Mouse (Mus musculus) E14TG2a.4 (cell line): ENCODE results near the gene Jakmip3.

ENCODE experiments used
- H3K27me3 ChIP-seq: 2 replicates; pipeline ENCODE4 v1.6.1; 2014; ENCODE audit warnings: low read length, control low read depth; ENCODE audit not compliant: insufficient read depth
- H3K36me3 ChIP-seq: 2 replicates; pipeline ENCODE4 v1.6.1; 2014; ENCODE audit warnings: low read length, control low read depth; ENCODE audit not compliant: insufficient read depth
- H3K4me1 ChIP-seq: replicated peaks from 2 replicates; pipeline ENCODE4 v1.6.1; 2014; ENCODE audit warnings: low read depth, low read length, control low read depth
- H3K4me3 ChIP-seq: replicated peaks from 2 replicates; pipeline ENCODE4 v1.5.1; 2014; ENCODE audit warnings: mild to moderate bottlenecking, low read length
- H3K9me3 ChIP-seq: 2 replicates; pipeline ENCODE4 v1.6.1; 2014; ENCODE audit warnings: low read length, control low read depth
- CTCF ChIP-seq: conservative IDR thresholded peaks from 2 replicates; pipeline ENCODE4 v1.5.1; 2014; ENCODE audit warnings: low read length
- NANOG ChIP-seq: IDR thresholded peaks from 2 replicates; pipeline ENCODE4 v1.6.1; 2014; ENCODE audit warnings: borderline replicate concordance, low read length, mixed read lengths
- POU5F1 ChIP-seq: IDR thresholded peaks from 2 replicates; pipeline ENCODE4 v1.6.1; 2014; ENCODE audit warnings: low read length, borderline replicate concordance

The Jakmip3 gene

DNA sequence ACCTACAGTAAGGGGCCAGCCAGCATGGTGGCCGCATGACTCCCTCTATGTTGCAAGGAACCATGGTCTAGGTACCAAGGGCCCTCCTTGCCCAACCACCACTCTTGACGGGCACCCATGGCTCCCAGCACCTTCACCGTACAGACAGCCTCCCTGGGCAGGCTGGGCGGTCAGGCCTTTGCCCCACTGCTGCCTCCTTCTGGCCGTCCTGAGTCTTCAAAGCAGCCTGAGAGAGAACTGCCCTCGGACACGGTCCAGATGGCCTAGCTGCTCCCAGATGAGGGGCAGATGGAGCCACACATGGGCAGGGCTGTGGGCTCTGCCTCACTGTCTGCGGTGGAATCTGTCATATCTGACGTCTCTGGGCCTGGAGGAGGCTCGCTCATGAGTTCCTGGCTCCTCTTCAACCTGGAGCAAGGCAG, 163.4 kb downstream of the Jakmip3 start:
- no peaks in the 10 kb centered on the region for H3K9me3 ChIP-seq
- no peak for TF ChIP-seq POU5F1
- TF ChIP-seq CTCF, result peak; percentile 16; the same call in 1 of the 2 replicates

DNA sequence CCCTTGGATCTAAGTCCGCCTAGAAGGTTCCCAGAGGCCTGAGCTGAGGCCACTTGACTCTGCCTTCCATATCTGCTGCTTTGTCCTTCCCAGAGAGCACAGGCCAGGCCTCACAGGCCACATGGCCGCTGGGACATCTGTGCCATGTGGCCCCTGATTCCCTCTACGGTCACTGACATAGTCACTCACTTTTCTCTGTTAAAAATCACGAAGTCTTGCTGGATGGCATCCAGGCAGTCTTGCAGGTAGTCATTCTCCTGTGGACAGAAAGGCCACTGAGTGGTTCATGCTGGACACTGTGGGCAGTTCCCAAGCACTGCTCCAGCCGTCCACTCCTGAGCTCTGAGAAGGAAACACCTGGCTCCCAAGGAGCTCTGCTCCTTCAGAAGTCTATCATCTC, 164.5 kb downstream of the Jakmip3 start:
- no peaks in the 10 kb centered on the region for H3K4me1 ChIP-seq
- H3K27me3 ChIP-seq, result peaks cover 17% of the 10 kb centered on the region
- H3K4me3 ChIP-seq, result no peak overlapping the region
- no peak for TF ChIP-seq POU5F1
- TF ChIP-seq NANOG, result no peak
- no peak for TF ChIP-seq CTCF
- H3K36me3 ChIP-seq, result no peaks in the 10 kb centered on the region
- no peaks in the 10 kb centered on the region for H3K9me3 ChIP-seq

More for the DNA sequence above, 163.4 kb downstream of the Jakmip3 start:
- Histone ChIP-seq H3K4me3 (no peak overlapping the region), H3K4me1 (no peaks in the 10 kb centered on the region), H3K27me3 (peaks cover 21% of the 10 kb centered on the region), H3K36me3 (no peaks in the 10 kb centered on the region)

DNA sequence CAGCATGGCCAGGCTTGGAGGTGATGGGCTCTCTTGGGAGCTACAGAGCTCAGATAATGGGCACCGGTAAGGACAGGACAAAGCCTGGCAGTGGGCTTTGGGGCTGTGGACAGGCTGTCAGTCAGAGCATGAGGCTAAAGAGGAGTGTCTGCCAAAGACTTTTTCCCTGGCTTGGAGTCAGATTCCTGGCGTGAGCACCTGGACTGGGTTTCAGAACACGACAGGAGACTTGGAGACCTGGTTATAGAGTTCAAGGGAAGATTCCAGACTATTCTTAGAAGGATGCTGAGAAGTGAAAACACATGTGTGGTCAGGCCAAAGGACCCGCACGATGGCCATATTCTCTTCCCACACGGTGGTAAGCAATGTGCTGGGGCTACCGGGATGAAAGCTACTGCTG, 165.2 kb downstream of the Jakmip3 start:
- Histone ChIP-seq H3K36me3 (no peaks in the 10 kb centered on the region), H3K27me3 (peaks cover 17% of the 10 kb centered on the region), H3K9me3 (no peaks in the 10 kb centered on the region), H3K4me1 (no peaks in the 10 kb centered on the region), H3K4me3 (no peak overlapping the region)
- TF ChIP-seq NANOG (no peak), CTCF (no peak), POU5F1 (no peak)

DNA sequence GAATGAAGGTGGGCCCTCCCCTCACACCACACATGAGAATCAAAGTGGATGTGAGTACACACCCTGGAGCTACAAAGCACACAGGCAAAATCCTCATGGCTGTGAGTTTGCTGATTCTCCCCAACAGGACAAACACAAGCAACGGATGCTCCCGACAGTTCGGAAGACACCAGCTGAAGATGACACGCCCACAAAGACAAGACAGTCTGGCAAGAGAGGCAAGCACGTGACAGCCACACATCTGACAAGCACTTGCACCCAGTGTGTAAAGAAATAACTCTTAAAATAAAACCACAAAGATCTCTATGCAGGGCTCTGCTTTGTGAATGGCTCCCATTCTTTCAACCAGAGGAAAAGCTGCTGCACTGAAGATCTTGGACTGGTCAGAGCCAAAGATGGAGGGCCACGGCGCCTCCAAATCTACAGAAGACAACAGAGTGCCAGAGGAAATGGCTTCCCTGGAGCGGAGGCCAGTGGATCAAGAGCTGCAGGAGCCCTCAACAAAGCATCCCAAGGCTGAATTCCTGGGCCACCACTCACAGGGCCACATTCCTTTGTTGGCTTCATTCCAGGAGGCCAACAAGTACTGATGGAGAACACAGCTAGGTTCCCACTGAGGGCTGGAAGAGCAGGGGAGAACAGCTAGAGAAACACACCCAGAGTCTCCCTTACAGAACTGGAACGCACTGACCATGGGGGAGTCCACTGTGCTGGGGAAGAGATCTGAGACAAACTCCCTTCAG, 167.5 kb downstream of the Jakmip3 start:
- Histone ChIP-seq H3K36me3 (no peaks in the 10 kb centered on the region), H3K4me3 (no peak overlapping the region), H3K27me3 (peaks cover 20% of the 10 kb centered on the region), H3K4me1 (no peaks in the 10 kb centered on the region), H3K9me3 (no peaks in the 10 kb centered on the region)
- TF ChIP-seq CTCF (no peak), POU5F1 (no peak), NANOG (no peak)

- Histone ChIP-seq H3K36me3 (no peaks in the 10 kb centered on the region), H3K4me1 (no peaks in the 10 kb centered on the region), H3K27me3 (peaks cover 36% of the 10 kb centered on the region), H3K9me3 (no peaks in the 10 kb centered on the region), H3K4me3 (no peak overlapping the region)
- TF ChIP-seq NANOG (no peak), POU5F1 (no peak), CTCF (peak; percentile 75)
Observed at GRCm38 (mm10) chr7:139119152-139119774, 178.7 kb downstream of the Jakmip3 start.

DNA sequence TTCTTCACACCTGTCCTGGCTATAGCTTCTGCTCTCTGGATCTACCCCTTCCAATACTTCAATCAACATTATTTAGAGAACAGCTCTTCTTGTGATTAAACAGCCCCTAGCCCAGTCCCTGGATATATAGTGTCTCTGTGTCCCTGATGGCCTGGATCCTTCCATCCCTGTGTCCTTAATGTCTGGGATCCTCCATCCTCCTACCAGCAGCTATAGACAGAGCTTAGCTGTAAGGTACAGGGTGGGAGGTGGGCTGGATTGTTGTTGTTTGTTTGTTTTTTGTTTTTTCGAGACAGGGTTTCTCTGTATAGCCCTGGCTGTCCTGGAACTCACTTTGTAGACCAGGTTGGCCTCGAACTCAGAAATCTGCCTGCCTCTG, 179.2 kb downstream of the Jakmip3 start:
- no peaks in the 10 kb centered on the region for H3K9me3 ChIP-seq
- H3K27me3 ChIP-seq, result peaks cover 36% of the 10 kb centered on the region
- no peaks in the 10 kb centered on the region for H3K36me3 ChIP-seq
- H3K4me1 ChIP-seq, result no peaks in the 10 kb centered on the region
- no peak for TF ChIP-seq NANOG
- no peak for TF ChIP-seq POU5F1
- TF ChIP-seq CTCF, result no peak
- H3K4me3 ChIP-seq, result no peak overlapping the region

DNA sequence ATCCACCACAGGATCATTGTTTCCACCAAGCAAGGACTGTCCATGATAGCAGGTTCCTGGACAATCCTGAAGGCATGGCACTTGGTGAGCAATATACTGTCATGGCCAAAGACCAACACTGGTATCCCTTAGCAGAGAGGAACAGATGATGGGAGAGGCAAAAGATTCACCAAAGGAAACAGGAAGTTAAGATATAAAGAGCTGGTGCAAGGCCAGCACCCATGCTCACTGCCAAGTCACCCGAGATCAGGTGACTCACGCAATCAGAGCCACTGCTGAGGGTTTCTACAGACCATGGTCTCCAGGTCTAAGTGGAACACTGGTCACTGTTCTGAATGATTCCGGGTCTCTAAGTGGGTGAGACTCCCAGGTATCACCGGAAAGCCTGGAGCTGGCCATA, 185.4 kb downstream of the Jakmip3 start:
- peaks cover 6% of the 10 kb centered on the region; the same call in 1 of the 2 replicates for H3K9me3 ChIP-seq
- no peak overlapping the region for H3K4me3 ChIP-seq
- TF ChIP-seq POU5F1 (no peak), CTCF (no peak), NANOG (no peak)
- no peaks in the 10 kb centered on the region for H3K36me3 ChIP-seq
- H3K4me1 ChIP-seq, result no peaks in the 10 kb centered on the region
- H3K27me3 ChIP-seq, result peaks cover 68% of the 10 kb centered on the region

- TF ChIP-seq CTCF (no peak), NANOG (no peak), POU5F1 (no peak)
- H3K27me3 ChIP-seq, result peaks cover 69% of the 10 kb centered on the region
- H3K36me3 ChIP-seq, result no peaks in the 10 kb centered on the region
- no peak overlapping the region for H3K4me3 ChIP-seq
- no peaks in the 10 kb centered on the region for H3K4me1 ChIP-seq
- peaks cover 6% of the 10 kb centered on the region; the same call in 1 of the 2 replicates for H3K9me3 ChIP-seq
Observed at GRCm38 (mm10) chr7:139126549-139126948, 186.0 kb downstream of the Jakmip3 start.

DNA sequence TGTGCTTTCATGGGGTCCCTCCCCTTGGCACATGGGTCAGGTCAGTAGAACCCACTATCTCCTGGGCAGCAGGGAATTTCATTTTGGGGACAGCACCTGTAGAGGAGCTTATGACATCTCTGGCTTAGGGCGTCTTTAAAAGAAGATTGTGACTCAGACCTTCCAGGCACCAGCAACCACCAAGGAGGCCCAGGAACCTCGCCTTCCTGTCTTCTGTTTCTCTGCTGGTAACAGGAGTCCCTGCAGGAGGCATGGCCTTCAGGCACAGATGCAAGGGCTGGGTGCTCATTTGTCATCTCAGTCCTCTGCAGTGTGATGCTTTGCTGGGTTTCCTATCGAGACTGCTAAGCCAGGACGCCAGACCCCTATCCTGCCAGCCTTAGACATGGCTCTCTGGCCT, 188.5 kb downstream of the Jakmip3 start:
- peaks cover 73% of the 10 kb centered on the region for H3K27me3 ChIP-seq
- peaks cover 6% of the 10 kb centered on the region; the same call in 1 of the 2 replicates for H3K9me3 ChIP-seq
- H3K4me3 ChIP-seq, result no peak overlapping the region
- H3K36me3 ChIP-seq, result no peaks in the 10 kb centered on the region
- H3K4me1 ChIP-seq, result no peaks in the 10 kb centered on the region
- TF ChIP-seq CTCF, result no peak
- no peak for TF ChIP-seq NANOG
- TF ChIP-seq POU5F1, result no peak
